Mouse (Mus musculus) naive thymus-derived CD4-positive, alpha-beta T cell, adult 2 months (primary cell): Measurements from ENCODE around the gene Ankle1.

Experiments used
- DNase-seq: peaks from one replicate; pipeline ENCODE4 v3.0.0-alpha.2; 2011; ENCODE audit warnings: low read depth

The Ankle1 gene

GRCm38 (mm10) chr8:71381971-71382961 is 23.5 kb upstream of the Ankle1 start:
- DNase-seq, result peak; percentile 81

GRCm38 (mm10) chr8:71383396-71383795 is 22.4 kb upstream of the Ankle1 start:
- no peak for DNase-seq

GRCm38 (mm10) chr8:71383860-71384259 is 21.9 kb upstream of the Ankle1 start:
- DNase-seq, result no peak

- DNase-seq, result no peak
These were observed 20.5 kb upstream of the Ankle1 start for GRCm38 (mm10) chr8:71385212-71385835.

- DNase-seq, result peak; percentile 30
These were observed 17.5 kb upstream of the Ankle1 start for GRCm38 (mm10) chr8:71388267-71388666.

GRCm38 (mm10) chr8:71391696-71392095 is 14.1 kb upstream of the Ankle1 start:
- no peak for DNase-seq

GRCm38 (mm10) chr8:71392391-71392790 is 13.4 kb upstream of the Ankle1 start:
- DNase-seq, result no peak

- no peak for DNase-seq
These were observed 12.9 kb upstream of the Ankle1 start for GRCm38 (mm10) chr8:71392871-71393270.

- DNase-seq, result no peak
These were observed 11.3 kb upstream of the Ankle1 start for GRCm38 (mm10) chr8:71394481-71394880.

- no peak for DNase-seq
These were observed 10.7 kb upstream of the Ankle1 start for GRCm38 (mm10) chr8:71395071-71395470.

- no peak for DNase-seq
These were observed 10.2 kb upstream of the Ankle1 start, which contains the start of gene Ushbp1 for GRCm38 (mm10) chr8:71395629-71396028. Ushbp1 (minus strand) TSS chr8:71395802.

- DNase-seq, result peak; percentile 92
These were observed 9.0 kb upstream of the Ankle1 start, which contains the start of gene Babam1 for GRCm38 (mm10) chr8:71396639-71397305. Babam1 (plus strand) TSS chr8:71396861.

GRCm38 (mm10) chr8:71397701-71398100 is 8.1 kb upstream of the Ankle1 start:
- no peak for DNase-seq

GRCm38 (mm10) chr8:71400826-71401225 is 5.0 kb upstream of the Ankle1 start:
- DNase-seq, result no peak

- DNase-seq, result no peak
These were observed 4.4 kb upstream of the Ankle1 start for GRCm38 (mm10) chr8:71401454-71401853.

GRCm38 (mm10) chr8:71402446-71402964 is 3.3 kb upstream of the Ankle1 start:
- no peak for DNase-seq

GRCm38 (mm10) chr8:71403107-71403885 is 2.5 kb upstream of the Ankle1 start:
- DNase-seq, result no peak

GRCm38 (mm10) chr8:71404011-71404410 is 1.8 kb upstream of the Ankle1 start:
- no peak for DNase-seq

GRCm38 (mm10) chr8:71404951-71405351 is 859 bp upstream of the Ankle1 start:
- DNase-seq, result no peak

GRCm38 (mm10) chr8:71406099-71407015 is 547 bp downstream of the Ankle1 start:
- peak; percentile 49 for DNase-seq
